1 mouse cellular context compared by ENCODE assay signal in genomic region chr11:100297801-100298200, GRCm38 (mm10).
TF ChIP-seq lines count a peak whose summit lies in the region.

No protein-coding gene starts in this region.

TF ChIP-seq in MEL, 35 proteins besides CTCF, POLR2A, EP300 and RAD21:
- TF ChIP-seq UBTF (IDR thresholded peaks at IDR 0.05; ENCODE audit: borderline replicate concordance, insufficient read depth, low read depth, low read length) (no peak), TCF12 (IDR thresholded peaks at IDR 0.05; ENCODE audit: low read depth, low read length) (no peak), USF1 (IDR thresholded peaks at IDR 0.05; ENCODE audit: low read depth, low read length) (no peak), JUND (IDR thresholded peaks at IDR 0.05; ENCODE audit: low read depth, low read length) (no peak), GATA1 (IDR thresholded peaks at IDR 0.05; ENCODE audit: low read depth, low read length) (no peak), SIN3A (IDR thresholded peaks at IDR 0.05; ENCODE audit: low read length) (no peak), ETS1 (IDR thresholded peaks at IDR 0.05; ENCODE audit: low read depth, low read length) (no peak), ELF1 (IDR thresholded peaks at IDR 0.05; ENCODE audit: low read depth, low read length) (no peak), ZNF384 (IDR thresholded peaks at IDR 0.05; ENCODE audit: low read depth, low read length) (no peak), CHD2 (IDR thresholded peaks at IDR 0.05; ENCODE audit: low read length) (no peak), POLR2AphosphoS5 (IDR thresholded peaks at IDR 0.05; ENCODE audit: borderline replicate concordance, low read depth, low read length) (no peak), E2F4 (IDR thresholded peaks at IDR 0.05; ENCODE audit: borderline replicate concordance, low read depth, low read length) (no peak)
